Mouse (Mus musculus) lung, postnatal 0 days (tissue): ENCODE results near the gene Camk2b. TPM values are rescaled to one million over a fixed set of nuclear protein-coding genes. Genes with fewer than 3 reads are reported as not detected.
"Not testable (repeated sequence)": the region's sequence is repeated elsewhere in the genome, so short reads cannot be mapped to it uniquely, and the experiment has no call there.

ENCODE experiments used
- ATAC-seq: fragments of 200-750 bp; cut with Nextera tagmentation; 2 replicates; pipeline ENCODE4 v1.8.0; 2017; ENCODE audit warnings: moderate library complexity
- DNase-seq: peaks from one replicate; pipeline ENCODE4 v3.0.0-alpha.2; 2016; ENCODE audit warnings: low spot score
- H3K27ac ChIP-seq: fragments of 300-500 bp; sonication (generic); 2 replicates; pipeline ENCODE4 v1.5.1; 2014; ENCODE audit warnings: antibody characterized with exemption, mild to moderate bottlenecking, low read length, mixed read lengths
- H3K27me3 ChIP-seq: fragments of 300-500 bp; sonication (generic); replicated peaks from 2 replicates; pipeline ENCODE4 v1.6.1; 2014; ENCODE audit warnings: low read length, mixed read lengths; ENCODE audit not compliant: insufficient read depth
- H3K36me3 ChIP-seq: fragments of 300-500 bp; sonication (generic); 2 replicates; pipeline ENCODE4 v1.6.1; 2014; ENCODE audit warnings: low read length, mixed read lengths; ENCODE audit not compliant: insufficient read depth
- H3K4me1 ChIP-seq: fragments of 300-500 bp; sonication (generic); 2 replicates; pipeline ENCODE4 v1.6.1; 2014; ENCODE audit warnings: antibody characterized with exemption, low read depth, low read length, mixed read lengths; ENCODE audit not compliant: insufficient read depth
- H3K4me2 ChIP-seq: fragments of 300-500 bp; sonication (generic); replicated peaks from 2 replicates; pipeline ENCODE4 v1.6.1; 2014; ENCODE audit warnings: low read depth, mild to moderate bottlenecking, low read length, moderate library complexity, mixed read lengths
- H3K4me3 ChIP-seq: fragments of 300-500 bp; sonication (generic); 2 replicates; pipeline ENCODE4 v1.5.1; 2014; ENCODE audit warnings: low read depth, low read length
- H3K9ac ChIP-seq: fragments of 300-500 bp; sonication (generic); replicated peaks from 2 replicates; pipeline ENCODE4 v1.6.1; 2014; ENCODE audit warnings: low read depth, mild to moderate bottlenecking
- H3K9me3 ChIP-seq: fragments of 300-500 bp; sonication (generic); 2 replicates; pipeline ENCODE4 v1.6.1; 2016; ENCODE audit warnings: low read length, mixed read lengths
- CTCF ChIP-seq: IDR thresholded peaks from 2 replicates; pipeline ENCODE4 v1.5.1; 2016; ENCODE audit warnings: antibody characterized with exemption, mild to moderate bottlenecking
- EP300 ChIP-seq: IDR thresholded peaks from 2 replicates; pipeline ENCODE4 v1.6.1; 2016; ENCODE audit warnings: antibody characterized with exemption, mild to moderate bottlenecking, control low read depth
- WGBS: fragments of 180-500 bp; shearing (Covaris S2); extraction: QIAGEN DNeasy Blood & Tissue Kit; methylation state at CpG from one replicate; pipeline ENCODE4 v1.1.7; 2014; 5-methylcytosine and 5-hydroxymethylcytosine counted together
- polyA plus RNA-seq: library from polyadenylated mRNA; unstranded; fragments of >200 nt; fragmentation: Nextera tagmentation; extraction: Ambion mirVana; gene quantifications from 2 replicates; pipeline ENCODE4 v1.2.1, GENCODE M21; 2015

The Camk2b gene
- polyA plus RNA-seq, 1 experiment from 2014 or later: 2.9 TPM

DNA sequence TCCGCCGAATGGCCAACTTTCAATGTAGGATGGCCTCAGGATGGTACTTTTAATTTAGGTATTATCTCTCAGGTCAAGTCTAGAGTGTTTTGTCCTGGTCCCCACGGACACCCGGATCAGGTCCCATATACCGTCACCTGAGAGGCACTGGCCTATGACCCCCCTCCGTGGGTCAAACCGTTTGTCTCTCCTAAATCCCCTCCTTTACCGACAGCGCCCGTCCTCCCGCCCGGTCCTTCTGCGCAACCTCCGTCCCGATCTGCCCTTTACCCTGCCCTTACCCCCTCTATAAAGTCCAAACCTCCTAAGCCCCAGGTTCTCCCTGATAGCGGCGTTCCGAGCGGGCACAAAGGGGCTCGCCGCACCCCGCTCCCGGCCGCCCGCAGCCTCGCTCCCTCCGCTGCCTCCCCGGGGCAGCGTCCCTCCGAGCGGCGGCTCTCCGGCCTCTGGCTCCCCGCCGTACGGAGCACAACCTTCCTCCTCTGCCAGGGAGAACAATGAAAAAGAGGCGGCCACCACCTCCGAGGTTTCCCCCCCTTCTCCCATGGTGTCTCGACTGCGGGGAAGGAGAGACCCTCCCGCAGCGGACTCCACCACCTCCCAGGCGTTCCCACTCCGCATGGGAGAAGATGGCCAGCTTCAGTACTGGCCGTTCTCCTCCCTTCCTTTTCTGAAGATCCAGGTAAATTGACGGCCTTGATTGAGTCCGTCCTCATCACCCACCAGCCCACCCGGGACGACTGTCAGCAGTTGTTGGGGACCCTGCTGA, 59.0 kb downstream of the Camk2b start:
- DNase-seq, H3K36me3 ChIP-seq, H3K9me3 ChIP-seq, H3K27me3 ChIP-seq: not testable (repeated sequence)
- H3K27ac ChIP-seq: peak overlapping the region; percentile 32; the same call in 1 of the 2 replicates
- ATAC-seq: peak; percentile 24; the same call in 1 of the 2 replicates
- H3K4me2 ChIP-seq: peak overlapping the region; percentile 52
- 7% methylated on average over 17 of the region's 49 CpGs for WGBS
- H3K4me3 ChIP-seq: peak overlapping the region; percentile 40
- peak overlapping the region; percentile 43 for H3K9ac ChIP-seq
- H3K4me1 ChIP-seq: peaks cover 11% of the 10 kb centered on the region; the same call in 1 of the 2 replicates

DNA sequence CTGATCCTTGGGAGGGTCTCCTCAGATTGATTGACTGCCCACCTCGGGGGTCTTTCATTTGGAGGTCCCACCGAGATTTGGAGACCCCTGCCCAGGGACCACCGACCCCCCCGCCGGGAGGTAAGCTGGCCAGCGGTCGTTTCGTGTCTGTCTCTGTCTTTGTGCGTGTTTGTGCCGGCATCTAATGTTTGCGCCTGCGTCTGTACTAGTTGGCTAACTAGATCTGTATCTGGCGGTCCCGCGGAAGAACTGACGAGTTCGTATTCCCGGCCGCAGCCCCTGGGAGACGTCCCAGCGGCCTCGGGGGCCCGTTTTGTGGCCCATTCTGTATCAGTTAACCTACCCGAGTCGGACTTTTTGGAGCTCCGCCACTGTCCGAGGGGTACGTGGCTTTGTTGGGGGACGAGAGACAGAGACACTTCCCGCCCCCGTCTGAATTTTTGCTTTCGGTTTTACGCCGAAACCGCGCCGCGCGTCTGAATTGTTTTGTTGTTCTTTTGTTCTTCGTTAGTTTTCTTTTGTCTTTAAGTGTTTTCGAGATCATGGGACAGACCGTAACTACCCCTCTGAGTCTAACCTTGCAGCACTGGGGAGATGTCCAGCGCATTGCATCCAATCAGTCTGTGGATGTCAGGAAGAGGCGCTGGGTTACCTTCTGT, 59.7 kb downstream of the Camk2b start:
- not testable (repeated sequence) for H3K27me3 ChIP-seq, DNase-seq, H3K9me3 ChIP-seq, ATAC-seq, H3K36me3 ChIP-seq
- Histone ChIP-seq H3K4me3 (peak overlapping the region; percentile 40), H3K4me2 (peak overlapping the region; percentile 52), H3K9ac (peak overlapping the region; percentile 51), H3K4me1 (peaks cover 12% of the 10 kb centered on the region; the same call in 1 of the 2 replicates), H3K27ac (peak overlapping the region; percentile 32; the same call in 1 of the 2 replicates)
- 3% methylated on average over 28 of the region's 44 CpGs for WGBS

DNA sequence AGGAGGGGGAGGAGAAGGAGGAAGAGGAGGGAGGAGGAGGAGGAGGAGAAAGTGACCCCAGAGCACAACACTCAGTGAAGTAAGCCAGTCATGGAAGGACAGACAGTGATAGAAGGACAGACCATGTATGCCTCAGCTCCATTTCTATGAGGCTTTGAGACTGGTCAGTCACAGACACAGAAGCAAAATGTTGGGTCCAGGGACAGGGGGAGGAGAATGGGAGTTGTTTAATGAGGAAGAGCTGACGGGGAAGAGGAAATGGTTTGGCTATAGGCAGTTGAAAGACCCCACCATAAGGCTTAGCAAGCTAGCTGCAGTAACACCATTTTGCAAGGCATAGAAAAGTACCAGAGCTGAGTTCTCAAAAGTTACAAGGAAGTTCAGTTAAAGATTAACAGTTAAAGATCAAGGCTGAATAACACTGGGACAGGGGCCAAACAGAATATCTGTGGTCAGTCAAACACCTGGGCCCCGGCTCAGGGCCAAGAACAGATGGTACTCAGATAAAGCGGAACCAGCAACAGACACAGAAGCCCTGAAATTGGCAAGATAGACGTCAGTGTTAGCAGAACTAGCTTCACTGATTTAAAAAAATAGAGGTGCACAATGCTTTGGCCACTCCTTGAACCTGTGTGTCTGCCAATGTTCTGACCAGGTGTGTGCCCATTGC, 60.7 kb downstream of the Camk2b start:
- H3K4me3 ChIP-seq, H3K27me3 ChIP-seq, H3K4me2 ChIP-seq, H3K36me3 ChIP-seq, H3K9me3 ChIP-seq, H3K9ac ChIP-seq: not testable (repeated sequence)
- Histone ChIP-seq H3K27ac (peak overlapping the region; percentile 51; the same call in 1 of the 2 replicates), H3K4me1 (peaks cover 21% of the 10 kb centered on the region; the same call in 1 of the 2 replicates)
- 0% methylated on average over 1 of the region's 4 CpGs for WGBS
- ATAC-seq: peak; percentile 66
- DNase-seq: peak; percentile 45

DNA sequence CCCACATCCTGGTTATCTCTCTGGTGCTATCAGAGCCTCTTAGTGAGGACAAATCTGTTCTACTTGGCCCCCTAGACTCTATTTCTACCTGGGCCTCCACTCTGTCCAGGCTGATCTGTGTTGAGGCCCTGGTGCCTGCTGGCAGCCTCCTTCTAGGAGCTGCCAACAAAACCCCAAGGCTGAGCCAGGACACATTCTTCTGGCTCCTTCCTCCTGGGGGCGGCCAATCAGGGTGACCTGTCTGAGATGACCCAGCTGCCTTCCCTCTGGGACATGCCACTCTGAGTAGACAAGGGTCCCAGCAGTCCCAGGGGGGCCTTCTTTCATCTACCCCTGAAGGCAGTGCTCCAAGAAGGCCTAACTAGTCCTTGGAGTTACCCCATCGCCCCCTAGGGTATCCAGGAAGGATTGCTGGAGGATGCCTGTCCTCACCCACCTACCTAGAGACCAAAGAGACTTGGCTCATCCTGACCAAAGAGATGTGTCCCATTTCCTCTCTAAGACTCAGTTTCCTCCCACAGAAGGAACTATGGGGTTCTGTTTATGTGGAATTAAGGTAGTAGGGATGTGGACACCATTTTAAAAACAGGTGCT, 63.0 kb downstream of the Camk2b start:
- Histone ChIP-seq H3K9ac (no peak overlapping the region), H3K27ac (no peak overlapping the region), H3K4me3 (no peak overlapping the region), H3K4me2 (no peak overlapping the region), H3K27me3 (no peaks in the 10 kb centered on the region), H3K9me3 (no peaks in the 10 kb centered on the region), H3K4me1 (peaks cover 26% of the 10 kb centered on the region; the same call in 1 of the 2 replicates), H3K36me3 (no peaks in the 10 kb centered on the region)
- TF ChIP-seq EP300 (no peak), CTCF (peak; percentile 56)
- DNase-seq: peak; percentile 22
- no peak for ATAC-seq
- WGBS: 42% methylated on average over 2 of the region's 2 CpGs

DNA sequence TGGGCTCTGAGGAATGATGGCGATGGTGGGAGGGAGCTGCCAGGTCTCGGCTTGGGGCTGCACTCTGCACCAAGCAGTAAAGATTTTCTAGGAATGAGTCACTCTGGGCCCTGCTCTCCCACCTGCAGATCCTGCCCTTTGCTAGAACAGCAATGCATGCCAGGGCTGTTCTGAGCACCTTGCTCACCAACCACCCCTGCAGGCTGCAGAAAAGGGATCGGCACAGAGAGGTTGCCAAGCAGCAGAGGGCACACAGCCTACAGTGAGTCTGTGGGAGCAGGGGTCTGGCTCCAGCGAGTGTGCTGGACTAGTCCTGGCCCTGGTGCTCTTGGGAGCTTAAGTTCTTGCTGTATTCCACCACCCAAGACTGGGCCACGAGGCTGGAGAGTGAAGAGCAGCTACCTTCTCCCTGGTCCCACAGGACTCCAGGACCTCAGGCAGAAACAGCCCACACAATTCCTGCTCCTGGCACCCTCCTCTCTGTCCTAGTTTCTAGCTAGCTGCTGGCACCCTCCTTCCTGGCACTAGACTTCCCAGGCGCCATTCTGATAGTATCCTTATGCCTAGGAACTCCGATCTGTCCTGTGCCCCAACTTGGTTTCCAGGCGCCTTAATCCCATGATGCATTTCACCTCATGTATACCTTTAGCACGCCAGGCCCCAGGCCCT, 64.0 kb downstream of the Camk2b start:
- 74% methylated on average over 9 of the region's 9 CpGs for WGBS

More for the DNA sequence above, 64.0 kb downstream of the Camk2b start:
- Histone ChIP-seq H3K4me3 (no peak overlapping the region), H3K4me1 (peaks cover 26% of the 10 kb centered on the region; the same call in 1 of the 2 replicates), H3K9me3 (no peaks in the 10 kb centered on the region), H3K36me3 (no peaks in the 10 kb centered on the region), H3K4me2 (no peak overlapping the region), H3K9ac (no peak overlapping the region), H3K27me3 (no peaks in the 10 kb centered on the region), H3K27ac (no peak overlapping the region)
- no peak for ATAC-seq
- TF ChIP-seq EP300 (no peak), CTCF (no peak)
- DNase-seq: peak; percentile 32
